Mouse (Mus musculus) brain, embryonic 14.5 days (tissue): ENCODE measurements around the gene Ctf2.
"Not testable (repeated sequence)": the region's sequence is repeated elsewhere in the genome, so short reads cannot be mapped to it uniquely, and the experiment has no call there.

ENCODE experiments used
- CTCF ChIP-seq: fragments of 200-500 bp; IDR thresholded peaks from 2 replicates; pipeline ENCODE4 v1.5.1; 2012; ENCODE audit warnings: inconsistent platforms, mild to moderate bottlenecking, moderate library complexity, borderline replicate concordance; ENCODE audit not compliant: insufficient read depth, insufficient read length; ENCODE audit errors: extremely low read depth
- POLR2A ChIP-seq: fragments of 200-500 bp; IDR thresholded peaks from 2 replicates; pipeline ENCODE4 v1.6.1; 2012; ENCODE audit warnings: mild to moderate bottlenecking, inconsistent platforms, borderline replicate concordance; ENCODE audit not compliant: poor library complexity, insufficient read depth, insufficient read length, severe bottlenecking; ENCODE audit errors: extremely low read depth

DNA sequence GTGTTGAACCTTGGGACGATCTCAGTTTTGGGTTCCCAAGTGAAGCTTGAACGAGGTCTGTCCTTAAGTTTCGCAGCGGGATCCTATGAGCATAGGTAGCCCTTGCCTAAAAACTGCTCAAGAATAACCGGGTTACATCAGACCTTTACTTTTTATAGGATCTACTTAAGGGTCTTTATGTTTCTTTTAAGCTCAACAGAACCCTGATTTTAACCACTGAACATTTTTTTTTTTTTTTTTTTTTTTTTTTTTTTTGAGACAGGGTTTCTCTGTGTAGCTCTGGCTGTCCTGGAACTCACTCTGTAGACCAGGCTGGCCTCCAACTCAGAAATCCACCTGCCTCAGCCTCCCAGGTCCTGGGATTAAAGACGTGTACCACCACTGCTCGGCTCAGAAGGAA lies 43.9 kb upstream of the Ctf2 start:
- not testable (repeated sequence) for TF ChIP-seq CTCF, POLR2A
